Mouse (Mus musculus) mouse embryonic stem cell (cell line): ENCODE data around the gene Efcab9.

Experiments
- in situ Hi-C, 2 experiments: fragments of 300-500 bp; cut with MboI; formaldehyde crosslinking; loops; 1 replicate in 1 of 2; 3 replicates in 1 of 2; pipeline ENCODE4 v1.14.3; 2019 to 2020; ENCODE audit warnings: low sequenced_read_pairs in 2 of 2, low pct_unique_long_range_greater_than_20kb in 1 of 2, mixed read lengths in 1 of 2; ENCODE audit not compliant: unreplicated experiment in 1 of 2

Efcab9 gene

GRCm38 (mm10) chr11:32531871-32532764 is at the start of gene Efcab9:
Gene Efcab9 (minus strand): TSS chr11:32532081.
- in situ Hi-C loops = no loop called here

GRCm38 (mm10) chr11:32581031-32581430 is 49.1 kb upstream of the Efcab9 start:
- in situ Hi-C loops = no loop called here

DNA sequence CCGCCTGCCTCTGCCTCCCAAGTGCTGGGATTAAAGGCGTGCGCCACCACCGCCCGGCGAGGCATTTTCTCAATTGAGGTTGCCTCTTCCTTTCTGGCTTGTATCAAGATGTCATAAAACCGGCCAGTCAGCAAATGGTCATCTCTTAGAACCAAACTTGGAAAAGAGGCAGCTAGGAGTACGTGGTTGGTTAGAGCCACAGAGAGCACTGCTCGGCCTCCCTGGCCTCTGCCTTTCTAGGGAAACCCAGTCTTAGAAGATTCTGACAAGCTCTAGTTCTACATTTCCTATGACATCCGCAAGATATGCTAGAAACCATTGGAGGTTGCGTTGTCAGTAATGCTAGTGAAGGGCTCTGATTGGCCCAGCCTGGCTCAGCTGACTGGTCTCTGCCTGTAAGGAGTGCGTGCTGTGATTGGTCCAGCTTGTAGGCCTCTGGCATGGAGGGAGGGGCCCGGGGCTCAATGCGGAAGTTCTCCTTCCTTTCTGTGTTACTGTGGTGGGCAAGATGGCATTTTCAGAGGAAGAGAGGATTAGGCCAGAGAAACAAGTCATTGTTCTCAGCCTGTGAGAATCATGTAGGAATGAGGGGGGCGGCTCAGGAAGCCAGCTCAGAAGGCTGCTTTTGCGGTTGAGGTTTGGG is 48.5 kb upstream of the Efcab9 start:
- in situ Hi-C loops = no loop called here

DNA sequence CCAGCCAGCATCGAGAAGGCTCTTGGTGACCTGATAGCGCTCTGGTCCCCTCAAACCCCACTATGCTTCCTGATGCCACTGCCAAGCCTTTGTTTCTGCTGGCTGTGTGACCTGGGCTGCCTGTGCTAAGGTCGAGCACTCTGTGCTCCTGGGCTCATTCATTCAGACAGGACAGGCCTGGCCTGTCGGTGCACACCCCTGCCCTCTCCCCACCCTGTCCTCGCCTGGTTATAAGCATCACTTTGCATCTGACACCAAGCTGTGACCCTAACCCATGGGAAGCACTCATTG is 44.8 kb upstream of the Efcab9 start:
- in situ Hi-C loops = no loop called here

DNA sequence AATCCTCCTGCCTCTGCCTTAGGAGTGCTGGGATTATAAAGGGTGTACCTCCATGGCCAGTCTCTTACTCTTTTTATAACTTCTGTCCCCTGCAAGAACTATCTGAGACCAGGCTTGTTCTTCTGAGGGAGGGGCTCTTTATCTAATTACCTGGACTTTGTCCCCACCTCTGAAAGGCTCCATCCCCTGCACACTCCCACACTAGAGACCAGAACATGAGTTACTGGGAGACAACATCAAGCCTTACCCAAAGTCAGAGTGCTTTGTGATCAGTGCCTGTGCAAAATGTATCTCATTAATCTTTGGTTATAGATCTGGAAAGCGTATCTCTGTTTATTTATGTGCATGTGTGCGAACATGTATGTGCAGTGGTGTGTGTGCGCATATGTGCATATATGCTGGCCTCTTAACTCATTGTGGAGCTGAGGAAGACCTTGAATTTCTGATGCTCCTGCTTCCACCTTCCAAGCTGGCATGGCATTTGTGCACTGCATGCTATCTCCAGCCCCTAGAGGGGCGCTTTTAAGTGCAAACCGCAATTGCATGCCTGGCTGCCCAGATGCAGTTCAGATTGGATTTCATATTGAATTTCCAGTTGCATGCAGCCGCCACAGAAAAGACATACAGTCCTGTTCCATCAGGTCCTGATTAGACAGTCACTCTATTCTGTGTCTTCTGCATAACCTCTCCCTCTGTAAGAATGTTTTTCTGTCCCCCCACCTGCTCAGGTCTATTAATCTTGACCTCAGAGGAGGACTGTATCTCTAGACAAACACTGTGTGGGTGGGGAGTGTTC is 44.3 kb upstream of the Efcab9 start:
- in situ Hi-C loops = no loop called here

- in situ Hi-C loops = no loop called here
Measured at GRCm38 (mm10) chr11:32573669-32574068, 41.8 kb upstream of the Efcab9 start.

- in situ Hi-C loops = no loop called here
Measured at GRCm38 (mm10) chr11:32571103-32571502, 39.2 kb upstream of the Efcab9 start.

DNA sequence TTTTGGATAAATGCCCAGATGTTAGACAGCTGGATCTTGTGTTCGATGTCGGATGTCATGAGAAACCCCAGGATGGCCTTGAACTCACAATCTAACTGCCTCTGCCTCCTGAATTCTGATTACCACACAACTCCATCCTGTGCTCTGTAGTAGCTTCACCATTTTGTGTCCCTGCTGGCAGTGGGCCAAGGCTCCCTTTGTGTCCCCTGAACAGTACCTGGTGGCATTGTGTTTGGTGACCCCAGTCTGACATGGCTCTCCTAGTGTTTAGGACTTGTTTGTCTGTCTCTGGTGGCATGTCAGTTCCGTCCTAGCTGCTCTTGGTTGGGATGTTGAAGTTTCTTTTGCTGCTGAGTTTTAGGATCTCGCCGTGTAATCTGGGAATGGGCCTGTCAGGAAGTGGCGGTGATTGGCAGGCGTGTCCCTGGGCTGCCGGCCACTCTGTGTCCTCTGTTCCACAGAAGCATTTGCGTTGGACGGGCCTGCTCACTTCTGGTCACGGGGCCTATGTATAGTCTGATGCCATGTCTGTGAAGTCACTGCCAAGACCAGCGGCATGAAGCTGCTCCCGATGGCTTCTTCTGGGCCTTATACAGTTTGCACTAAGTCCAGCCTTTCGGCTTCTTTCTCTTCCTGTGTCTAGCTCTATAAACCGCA is 36.9 kb upstream of the Efcab9 start:
- in situ Hi-C loops = no loop called here

DNA sequence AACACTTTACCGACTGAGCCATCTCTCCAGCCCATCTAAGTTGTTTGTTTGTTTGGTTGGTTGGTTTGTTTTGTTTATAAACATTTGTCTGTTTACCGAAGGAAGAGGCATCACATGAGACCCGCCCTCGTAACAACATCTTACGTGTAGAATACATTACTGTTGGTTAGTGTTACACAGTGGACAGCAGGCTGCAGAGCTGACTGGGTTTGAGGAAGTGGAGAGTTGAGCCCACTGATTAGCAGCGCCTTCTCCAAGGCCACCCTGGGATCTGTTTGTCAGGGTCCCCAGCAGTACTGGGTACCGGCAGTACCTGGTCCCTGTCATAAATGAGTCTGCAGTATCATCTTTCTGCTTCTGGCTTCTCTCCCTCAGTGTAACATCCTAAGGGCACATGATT is 36.2 kb upstream of the Efcab9 start:
- in situ Hi-C loops = no loop called here

DNA sequence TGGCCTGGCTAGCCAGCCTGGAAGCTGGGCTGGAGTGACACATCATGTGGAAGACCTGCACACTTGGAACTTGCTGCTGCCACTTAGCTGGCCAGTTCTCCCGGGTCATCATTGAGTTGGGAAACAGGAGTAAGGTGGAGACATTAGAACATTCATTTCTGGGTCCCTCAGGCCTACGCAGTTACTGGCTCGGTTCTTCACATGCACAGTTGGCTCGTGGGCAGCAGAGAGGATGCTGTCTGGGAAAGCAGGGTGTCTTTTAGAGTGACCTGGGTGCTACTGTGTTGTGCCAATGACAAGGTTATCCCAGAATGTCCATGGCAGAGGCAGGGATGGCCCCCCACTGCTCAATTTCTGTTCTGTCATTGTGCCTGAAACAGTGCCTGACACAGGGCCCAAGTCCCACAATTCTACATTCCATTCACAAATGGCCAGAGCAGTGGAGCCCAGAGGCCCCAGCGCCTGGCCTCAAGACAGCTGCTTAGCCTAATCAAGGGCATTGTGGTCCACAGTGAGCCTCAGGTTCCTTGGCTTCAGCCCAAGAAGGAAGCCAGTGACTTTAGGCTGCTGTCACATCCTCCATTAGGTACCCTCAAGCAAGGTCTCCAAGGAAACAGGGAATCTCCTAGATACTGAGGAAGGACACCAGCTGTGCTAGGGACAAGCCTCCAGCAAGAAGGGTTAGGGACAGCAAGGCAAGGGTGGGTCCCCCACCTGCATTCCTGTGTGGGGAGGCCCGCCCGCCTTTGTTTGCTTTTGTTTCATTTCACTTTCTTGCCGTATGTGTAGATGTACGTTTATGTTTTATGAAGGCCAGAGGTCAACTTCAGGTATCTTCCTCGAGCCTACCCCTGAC is 35.3 kb upstream of the Efcab9 start:
- in situ Hi-C loops = no loop called here

DNA sequence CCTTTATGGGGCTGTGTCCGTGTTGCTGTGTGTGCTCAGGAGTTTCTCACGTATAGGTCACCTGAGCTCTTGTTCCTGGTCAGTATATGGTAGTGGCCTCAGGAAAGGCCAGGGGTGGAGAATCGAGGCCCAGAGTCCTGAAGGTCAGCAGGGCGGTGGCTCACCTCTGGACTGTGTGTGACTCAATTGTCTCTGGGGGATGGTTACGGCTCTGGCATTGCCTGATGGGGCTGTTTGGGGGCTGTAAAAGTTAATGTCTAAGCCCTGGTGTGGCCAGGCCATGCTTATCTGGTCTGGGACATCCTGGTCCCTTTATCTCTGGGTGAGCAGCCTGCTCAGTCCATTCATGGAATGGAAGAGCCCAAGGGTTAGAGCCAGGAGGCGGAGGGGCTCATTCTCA is 34.3 kb upstream of the Efcab9 start:
- in situ Hi-C loops = no loop called here

- in situ Hi-C loops = no loop called here
Measured at GRCm38 (mm10) chr11:32565088-32565487, 33.2 kb upstream of the Efcab9 start.

- in situ Hi-C loops = no loop called here
Measured at GRCm38 (mm10) chr11:32564629-32565028, 32.7 kb upstream of the Efcab9 start.

DNA sequence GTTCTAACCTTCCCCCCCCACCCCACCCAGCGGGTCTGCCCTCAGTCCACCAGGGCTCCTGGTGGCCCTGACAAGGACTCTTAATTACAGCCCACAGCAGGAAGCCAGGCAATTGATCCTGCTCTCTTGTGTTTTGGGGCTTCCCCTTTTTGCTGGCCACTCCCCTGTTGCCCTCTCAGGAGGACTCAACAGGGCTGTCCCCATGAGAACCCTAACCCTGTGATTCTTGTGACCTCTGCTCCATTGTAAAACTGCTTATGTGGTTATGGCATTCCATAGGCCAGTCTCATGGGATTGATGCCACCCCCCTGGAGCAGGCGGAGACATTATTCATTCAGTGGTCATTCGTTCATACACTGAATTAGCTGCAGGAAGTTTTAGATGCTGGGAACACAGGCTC is 31.8 kb upstream of the Efcab9 start:
- in situ Hi-C loops = no loop called here

- in situ Hi-C loops = no loop called here
Measured at GRCm38 (mm10) chr11:32562706-32563105, 30.8 kb upstream of the Efcab9 start.

DNA sequence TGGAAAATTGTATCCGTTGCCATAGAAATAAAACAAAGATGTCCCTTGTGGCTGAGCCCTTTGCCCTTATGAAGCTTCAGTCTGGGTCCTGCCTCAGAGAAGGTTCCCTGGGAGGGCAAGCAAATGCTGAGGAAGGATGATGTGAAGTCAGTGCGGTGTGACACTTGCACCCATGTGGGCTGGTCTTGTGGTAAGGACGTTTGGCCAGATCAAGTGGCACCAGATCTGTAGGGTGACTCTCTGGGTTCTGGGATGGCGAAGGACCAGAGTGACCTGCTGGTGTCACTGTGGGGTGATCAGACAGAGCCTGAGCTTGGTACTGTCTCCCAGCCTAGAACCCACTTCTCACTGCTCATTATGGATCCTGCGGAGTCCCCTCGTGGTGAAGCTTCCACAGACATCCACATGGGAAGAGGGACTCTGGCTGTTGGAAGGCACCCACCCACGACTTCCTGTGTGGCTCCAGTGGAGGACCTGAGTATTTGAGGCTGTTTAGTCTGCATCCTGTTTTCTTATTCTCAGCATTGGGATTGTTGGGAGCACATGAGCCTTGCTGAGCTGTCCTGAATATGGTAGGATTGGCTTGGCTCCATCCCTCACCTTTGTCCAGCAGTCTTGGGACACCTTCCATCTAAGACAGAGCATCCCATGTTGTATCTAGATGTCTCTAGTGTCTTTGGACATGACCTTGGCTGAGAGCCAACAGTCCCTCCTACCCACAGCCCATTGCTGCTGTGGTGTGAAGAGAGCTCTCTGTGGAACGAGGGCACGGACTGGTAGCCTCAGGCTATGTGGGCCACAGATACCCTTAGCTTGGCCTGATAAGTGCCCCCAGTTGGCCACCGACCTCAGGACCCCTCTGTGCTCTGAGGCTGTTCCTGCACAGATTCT is 29.8 kb upstream of the Efcab9 start:
- in situ Hi-C loops = no loop called here

DNA sequence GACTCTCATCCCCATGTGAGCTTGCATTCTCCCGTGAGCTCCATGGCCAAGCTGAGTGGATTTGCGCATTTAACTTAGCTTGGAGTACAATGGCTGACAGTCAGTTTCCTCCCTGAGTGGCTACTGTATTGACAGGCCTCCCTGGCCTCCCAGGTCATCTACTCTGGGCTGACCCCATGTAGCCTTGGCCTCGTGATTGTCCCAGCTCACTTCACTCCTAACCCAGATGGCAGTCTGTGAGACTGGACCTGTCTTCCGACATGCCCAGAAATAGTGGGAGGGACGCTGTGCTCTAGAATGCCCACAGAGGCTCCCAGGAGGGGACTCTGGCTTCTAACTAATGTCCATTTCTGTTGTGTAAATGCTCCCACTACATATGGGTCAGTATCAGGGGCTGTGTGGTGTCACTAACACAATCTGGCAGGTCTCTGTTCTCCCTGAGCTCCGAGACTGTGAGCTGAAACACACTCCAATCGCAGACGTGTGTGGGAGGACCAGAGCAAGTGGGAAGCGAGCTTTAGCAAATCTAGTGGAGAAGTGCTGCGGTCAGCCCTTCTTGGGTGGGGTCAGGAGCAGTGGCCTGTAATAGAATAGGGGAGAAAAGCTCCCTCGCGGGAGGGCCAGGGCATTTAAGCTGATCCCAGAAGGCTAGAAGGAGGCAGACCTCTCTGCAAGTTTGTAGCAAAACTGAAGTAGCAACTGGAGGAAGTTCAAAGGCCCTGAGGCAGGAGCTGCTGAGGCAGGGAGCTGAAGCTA is 28.3 kb upstream of the Efcab9 start:
- in situ Hi-C loops = no loop called here
